Mouse (Mus musculus): ENCODE results near the gene Insl6. TPM values are rescaled to one million over a fixed set of nuclear protein-coding genes. Genes with fewer than 3 reads are reported as not detected.

Gene Insl6
- polyA plus RNA-seq, 1 experiment: 17.1 TPM

DNA sequence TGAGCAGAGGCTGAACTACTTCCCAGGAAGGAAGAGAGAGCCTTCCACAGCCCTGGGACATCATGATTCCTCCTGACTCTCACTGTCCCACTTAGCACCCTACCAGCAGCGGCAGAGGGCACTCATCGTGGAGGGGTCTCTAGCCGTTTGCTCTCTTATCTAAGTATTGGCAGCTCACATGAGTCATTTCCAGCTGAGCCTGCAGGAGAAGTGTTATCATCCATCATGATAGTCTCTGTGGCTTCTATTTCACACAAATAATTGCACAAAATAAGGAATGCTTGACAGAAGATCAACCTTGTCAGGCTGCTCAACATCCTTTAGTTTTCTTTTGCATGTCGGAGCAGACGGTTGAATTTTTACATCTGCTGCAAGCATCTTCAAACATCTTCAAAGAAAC lies 35.1 kb upstream of the Insl6 start:
- DNase-seq (ENCODE audit: low read depth, low spot score): no peak
- 50% methylated on average over 5 of the region's 5 CpGs for WGBS

DNA sequence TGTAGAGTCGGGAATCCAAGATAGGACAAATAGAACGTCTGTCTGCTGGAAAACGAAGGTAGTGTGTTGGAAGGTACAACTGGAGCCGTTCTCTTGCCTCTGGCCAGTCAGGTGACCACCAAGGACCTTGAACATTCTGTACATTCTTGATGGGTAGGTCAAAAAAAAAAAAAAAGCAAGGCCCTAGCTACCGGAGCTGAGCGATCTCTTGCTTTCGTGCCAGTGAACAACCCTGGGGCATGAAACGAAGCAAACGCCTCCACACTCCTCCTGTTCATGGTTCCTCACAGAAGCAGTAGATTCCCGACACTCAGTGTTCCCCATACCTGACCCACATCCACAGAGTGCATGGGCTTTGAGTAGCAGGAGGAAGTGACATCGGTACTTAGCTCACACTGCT lies 31.1 kb upstream of the Insl6 start:
- DNase-seq (ENCODE audit: low read depth, low spot score): no peak
- 90% methylated on average over 11 of the region's 11 CpGs for WGBS

DNA sequence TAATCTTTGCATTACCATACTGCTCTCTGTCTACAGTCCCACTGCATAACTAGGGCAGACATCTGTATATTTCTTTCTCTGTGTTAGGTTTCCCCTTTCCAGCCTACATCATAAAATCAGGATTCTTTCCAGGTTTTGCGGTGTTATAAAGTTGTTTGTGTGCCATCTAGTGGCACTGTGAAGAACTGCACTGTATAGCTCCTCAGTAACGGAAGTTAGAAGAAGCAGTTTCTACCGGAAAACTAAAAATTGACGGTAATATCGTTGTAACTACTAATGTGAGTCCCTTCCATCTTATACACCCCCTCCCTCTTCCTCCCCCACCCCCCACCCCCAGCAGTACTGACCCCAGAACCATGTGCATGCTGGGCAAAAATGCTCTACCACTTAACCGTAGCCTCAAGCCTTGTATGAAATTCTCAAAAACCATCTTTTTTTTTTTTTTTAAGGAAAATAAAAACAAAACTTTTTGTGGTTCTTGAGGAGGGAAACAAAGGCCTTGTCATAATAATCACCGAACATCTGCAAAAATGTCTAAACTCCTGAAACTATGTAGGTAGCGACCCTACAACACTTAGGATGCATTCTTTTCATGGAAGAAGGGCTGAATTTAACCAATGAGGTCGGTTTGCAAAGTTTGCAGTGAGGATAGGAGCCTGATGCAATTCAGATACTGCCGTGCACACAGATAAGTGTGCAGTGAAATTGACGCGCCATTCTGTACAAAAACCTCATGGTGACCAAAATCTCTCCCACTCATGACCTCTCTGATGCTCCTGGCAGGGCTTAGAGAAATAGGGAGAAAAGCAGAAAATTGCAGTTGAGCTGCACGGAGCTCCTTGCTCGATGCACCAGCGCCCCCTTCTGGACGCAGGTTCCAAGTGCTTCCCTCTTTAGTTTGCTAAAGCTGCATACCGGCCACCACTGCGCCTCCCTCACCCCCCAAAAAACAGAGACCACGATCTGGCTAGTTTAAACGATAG lies 30.0 kb upstream of the Insl6 start:
- 5% methylated on average over 20 of the region's 20 CpGs for WGBS
- no peak for DNase-seq (ENCODE audit: low read depth, low spot score)

DNA sequence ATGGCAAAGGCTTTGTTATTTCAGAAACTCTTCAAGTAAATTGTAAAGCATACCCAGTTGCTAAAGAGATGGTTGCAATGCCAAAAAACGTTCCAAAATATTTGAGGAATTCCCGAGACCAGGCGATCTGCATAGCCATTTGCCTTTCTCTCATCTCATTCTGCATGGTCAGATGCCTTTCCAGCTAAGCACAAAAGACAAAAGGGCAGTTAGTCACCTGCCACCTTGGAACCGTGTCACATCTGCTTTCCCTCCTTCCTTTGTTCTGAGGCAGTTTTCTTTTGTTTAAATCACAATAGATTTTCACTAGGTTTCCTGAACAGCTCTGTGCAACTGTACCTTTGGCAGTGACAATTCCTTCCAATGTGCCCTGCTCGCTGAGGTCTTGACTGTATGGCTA lies 25.8 kb upstream of the Insl6 start:
- 68% methylated on average over 5 of the region's 5 CpGs for WGBS
- no peak for DNase-seq (ENCODE audit: low read depth, low spot score)

DNA sequence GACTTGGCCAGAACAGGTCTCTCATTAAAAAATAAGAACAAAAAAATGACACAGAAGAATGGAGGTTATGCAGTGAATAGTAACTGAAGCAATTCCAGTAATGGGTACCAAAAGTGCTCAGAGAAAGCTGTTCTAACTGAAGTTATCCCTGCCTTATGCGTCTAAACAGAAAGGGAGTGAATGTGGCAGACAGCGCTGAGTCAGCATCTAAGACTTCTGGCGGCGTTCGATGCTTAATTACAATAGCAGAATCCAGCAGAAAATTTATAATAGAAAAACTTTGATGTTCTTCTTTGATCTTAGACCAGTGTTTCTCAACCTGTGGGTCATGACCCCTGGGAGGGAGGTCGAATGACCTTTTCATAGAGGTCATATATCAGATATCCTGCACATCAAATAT lies 20.5 kb upstream of the Insl6 start:
- no peak for DNase-seq (ENCODE audit: low read depth, low spot score)
- 80% methylated on average over 6 of the region's 6 CpGs for WGBS

DNA sequence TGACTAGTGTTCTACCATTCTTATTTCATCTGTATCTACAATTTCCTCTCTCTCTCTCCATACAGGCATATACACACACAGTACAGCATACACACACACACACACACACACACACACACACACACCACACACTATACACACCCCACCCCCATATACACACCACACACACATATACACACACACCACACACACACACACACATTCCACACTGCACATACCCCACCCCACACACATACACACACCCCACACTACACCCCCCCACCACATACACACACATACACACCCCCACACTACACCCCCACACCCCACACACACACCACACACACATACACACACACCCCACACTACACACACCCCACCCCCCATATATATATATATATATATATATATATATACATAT lies 19.7 kb upstream of the Insl6 start:
- no peak for DNase-seq (ENCODE audit: low read depth, low spot score)

DNA sequence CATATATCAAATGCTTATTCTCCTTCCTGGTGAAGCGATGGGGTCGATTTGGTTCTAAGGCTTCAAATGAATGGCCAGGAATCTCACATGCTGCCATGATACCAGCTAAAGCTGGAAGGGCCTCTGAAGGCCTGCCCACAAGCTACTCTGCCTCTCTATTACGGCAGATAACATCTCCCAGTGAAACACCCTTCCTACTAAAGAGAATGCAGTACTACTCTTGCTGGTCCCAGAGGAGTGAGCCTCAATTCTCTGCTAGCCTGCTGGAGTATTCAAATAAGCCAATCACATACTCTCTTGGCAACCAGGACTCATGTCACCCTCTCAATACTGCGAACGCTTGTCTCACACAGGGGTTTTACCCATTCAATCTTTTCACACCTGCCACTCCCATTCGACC lies 17.1 kb upstream of the Insl6 start:
- no peak for DNase-seq (ENCODE audit: low read depth, low spot score)
- 87% methylated on average over 6 of the region's 6 CpGs for WGBS

DNA sequence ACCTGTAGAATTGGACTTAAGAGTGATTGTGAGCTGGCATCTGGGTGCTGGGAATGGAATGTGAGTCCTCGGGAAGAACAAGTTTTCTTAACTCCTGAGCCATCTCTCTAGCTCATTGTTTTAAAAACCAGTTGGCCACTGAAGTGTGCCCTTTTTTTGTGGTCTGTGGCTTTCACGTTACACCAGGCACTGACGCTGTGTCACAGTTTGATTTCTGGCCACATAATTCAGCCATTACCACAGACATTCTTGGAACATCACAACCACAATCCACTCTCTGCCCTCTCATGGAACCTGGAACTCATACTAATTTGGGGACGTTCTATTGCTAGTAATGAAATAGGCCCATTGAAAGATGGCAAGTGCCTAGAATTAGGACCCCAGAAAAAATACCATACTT lies 15.9 kb upstream of the Insl6 start:
- WGBS: 77% methylated on average over 4 of the region's 4 CpGs
- DNase-seq (ENCODE audit: low read depth, low spot score): no peak

DNA sequence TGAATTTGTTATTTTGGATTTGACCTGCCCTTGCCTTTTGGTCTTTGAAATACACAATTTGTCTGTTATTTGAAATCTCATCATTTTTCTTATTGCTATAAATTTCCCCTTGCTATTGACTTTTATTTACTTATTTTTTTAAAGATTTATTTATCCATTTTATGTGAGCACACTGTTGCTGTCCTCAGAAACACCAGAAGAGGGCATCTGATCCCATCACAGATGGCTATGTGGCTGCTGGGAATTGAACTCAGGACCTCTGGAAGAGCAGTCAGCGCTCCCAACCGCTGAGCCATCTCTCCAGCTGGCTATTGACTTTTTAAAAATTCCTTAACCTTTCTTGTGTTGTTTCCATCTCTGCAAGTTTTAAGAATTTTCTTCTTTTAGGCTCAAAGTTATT lies 11.5 kb upstream of the Insl6 start:
- DNase-seq (ENCODE audit: low read depth, low spot score): no peak
- WGBS: 89% methylated on average over 2 of the region's 2 CpGs

DNA sequence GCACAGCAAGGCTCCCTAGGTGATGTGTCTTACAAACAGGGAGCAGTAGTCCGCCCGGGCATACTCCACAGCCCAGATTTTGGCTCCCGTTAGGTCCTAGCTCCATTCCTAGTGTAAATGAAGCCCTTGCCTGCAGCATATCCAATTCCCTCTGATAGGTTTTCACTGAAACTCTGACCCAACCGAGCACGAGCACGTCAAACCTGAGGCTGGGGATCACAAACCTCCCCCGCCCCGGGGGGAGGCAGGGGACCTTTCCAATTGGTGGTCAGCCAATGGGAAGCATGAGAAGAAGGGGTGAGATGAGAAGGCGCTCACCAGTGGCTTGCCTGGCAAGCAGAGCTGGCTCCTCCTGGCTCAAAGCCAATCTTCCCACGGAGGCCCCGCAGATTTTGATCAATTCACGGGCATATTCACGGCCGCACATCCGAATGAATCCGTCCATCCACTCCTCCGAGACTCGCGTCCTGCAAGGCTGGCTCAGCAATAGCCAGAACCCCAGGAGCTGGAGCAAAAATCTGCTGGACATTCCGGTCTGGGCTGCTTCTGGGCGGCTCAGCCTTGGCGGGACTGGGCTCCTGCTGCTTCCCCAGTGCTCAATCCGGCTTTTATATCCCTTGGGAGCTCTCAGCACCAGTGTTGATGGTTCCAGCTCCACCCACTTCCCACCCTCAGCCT lies 9.1 kb upstream of the Insl6 start, which contains the start of gene Rln1:
Rln1 (minus strand) TSS at position 603 of the 678 bp plus-strand sequence.
- no peak for DNase-seq (ENCODE audit: low read depth, low spot score)
- 5% methylated on average over 23 of the region's 23 CpGs for WGBS

DNA sequence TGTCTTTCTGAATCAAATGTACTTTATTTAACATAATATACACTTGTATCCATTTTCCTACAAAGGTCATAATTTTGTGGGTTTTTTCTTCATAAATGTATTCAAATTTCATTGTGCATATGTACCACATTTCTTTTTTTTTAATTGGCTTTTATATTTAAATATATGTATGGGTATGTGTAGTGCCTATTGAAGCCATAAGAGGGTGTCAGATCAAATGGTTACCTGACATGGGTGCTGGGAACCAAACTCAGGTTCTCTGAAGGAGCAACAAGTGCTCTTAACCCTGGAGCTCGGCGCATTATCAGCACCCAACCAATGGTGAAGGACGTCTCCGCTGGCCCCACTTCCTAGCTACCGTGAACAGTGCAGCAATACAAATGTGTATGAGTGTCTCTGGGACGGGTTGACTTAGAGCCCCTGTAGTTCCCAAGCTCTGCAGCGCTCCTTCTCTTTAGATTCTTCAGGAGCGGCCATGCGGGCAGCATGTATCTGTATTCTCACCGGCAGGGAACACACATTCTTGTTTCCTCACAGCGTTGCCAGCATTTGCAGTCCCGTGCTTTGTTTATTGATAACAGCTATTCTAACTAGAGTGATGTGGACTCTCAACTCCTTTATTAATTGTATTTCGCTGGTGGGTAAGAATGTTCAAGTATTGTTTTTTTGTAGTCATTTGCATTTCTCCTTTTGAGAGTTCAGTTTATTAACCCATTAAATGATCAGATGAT lies 1.8 kb upstream of the Insl6 start:
- DNase-seq (ENCODE audit: low read depth, low spot score): no peak
- WGBS: 83% methylated on average over 13 of the region's 13 CpGs

DNA sequence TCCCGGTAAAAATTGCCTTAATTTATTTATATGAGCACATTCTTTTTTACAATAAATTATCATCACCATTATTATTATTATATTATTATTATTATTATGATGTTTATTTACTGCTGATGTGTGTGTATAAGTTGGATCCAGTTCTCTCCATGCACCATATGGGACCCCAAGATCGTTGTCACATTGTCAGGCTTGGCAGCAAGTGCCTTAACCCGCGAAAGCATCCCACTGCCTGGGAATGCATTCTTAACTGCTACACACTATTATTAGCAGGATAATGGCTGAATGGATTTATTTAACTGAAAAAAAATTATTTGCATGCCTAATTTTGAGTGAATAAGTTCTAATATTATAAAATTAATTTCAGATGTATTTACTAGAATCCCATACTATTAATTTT lies 1.2 kb upstream of the Insl6 start:
- no peak for DNase-seq (ENCODE audit: low read depth, low spot score)
- 89% methylated on average over 4 of the region's 4 CpGs for WGBS

DNA sequence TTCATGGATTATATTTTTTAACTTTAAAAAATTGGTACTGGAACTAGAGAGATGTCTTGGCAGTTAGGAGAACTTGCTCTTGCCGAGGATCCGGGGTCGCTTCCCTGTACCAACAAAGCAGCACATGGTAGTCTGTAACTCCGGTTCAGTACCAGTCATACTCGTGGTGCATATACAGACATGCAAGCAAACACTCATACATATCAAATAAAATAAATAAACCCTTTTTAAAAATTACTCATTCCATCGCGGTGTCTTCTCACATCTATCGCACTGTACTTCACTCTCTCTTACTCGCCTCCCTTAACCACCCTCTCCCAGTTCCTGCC lies 660 bp upstream of the Insl6 start:
- DNase-seq (ENCODE audit: low read depth, low spot score): no peak
- 52% methylated on average over 9 of the region's 9 CpGs for WGBS

DNA sequence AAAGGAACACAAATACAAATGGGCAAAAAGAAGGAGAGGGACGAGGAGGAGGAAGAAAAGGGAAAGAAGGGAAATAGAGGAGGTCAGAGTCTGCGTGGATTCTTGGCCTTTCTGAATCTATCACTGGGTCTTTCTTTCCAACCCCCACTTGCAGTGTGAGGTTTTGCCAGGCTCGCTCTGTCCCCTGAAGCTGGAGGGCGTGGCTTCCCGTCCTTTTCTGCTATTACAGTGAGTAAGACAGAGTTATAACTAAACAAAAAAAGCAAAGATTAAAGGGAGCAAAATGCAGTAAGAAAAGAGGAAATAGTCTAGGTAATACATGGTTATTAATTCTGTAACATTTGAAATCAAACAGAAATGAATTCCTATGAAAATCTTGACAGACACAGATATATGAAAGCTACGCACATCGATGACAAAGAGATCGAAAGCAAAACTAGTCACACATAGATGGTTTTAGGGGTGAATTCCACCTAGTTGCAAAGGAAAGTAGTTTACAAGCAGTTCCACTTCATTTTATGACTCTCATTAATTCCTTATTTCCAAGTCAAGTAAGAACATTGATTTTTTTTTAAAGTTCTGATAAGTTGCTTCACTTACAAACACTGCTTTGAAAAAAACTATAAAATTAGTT lies 1.6 kb downstream of the Insl6 start:
- peak; percentile 14 for DNase-seq (ENCODE audit: low read depth, low spot score)
- 50% methylated on average over 8 of the region's 8 CpGs for WGBS

DNA sequence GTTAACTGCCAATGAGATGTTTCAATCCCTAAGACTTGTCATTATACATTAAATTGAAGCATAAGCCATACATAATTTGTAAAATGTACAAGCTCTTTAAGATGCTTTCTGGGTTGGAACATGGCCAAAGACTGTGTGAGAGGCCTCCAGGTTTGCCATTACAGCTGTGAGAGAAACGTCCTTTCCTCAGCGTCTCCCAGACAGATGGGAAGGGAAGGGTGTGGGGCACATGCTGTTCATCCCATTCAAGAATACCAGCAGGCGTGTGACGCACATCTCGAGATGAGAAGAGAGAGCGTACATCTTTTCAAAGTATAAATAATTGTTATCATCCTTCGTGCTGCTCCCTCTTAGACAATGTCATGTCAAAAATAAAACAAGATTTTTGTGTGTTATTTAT lies 12.5 kb downstream of the Insl6 start:
- 74% methylated on average over 7 of the region's 7 CpGs for WGBS
- no peak for DNase-seq (ENCODE audit: low read depth, low spot score)

DNA sequence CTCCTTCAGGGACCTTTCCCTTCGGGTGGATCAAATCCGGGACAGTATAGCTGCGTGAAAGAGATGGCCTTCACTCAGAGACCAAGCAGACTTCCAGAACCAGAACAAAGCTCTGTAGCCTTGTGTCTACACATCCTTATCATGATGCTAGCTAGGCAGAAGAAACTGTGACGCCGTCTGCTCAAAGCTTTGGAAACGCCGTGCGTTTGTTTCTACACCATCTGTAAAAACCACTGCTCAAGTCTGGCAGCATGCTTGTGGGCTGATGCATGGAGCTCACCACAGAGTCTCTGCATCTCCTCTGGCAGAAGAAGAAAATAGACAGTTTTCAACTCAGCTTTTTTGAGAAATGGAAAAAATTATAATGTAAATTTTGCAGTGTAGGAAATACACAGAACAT lies 13.4 kb downstream of the Insl6 start:
- no peak for DNase-seq (ENCODE audit: low read depth, low spot score)
- 93% methylated on average over 8 of the region's 8 CpGs for WGBS

DNA sequence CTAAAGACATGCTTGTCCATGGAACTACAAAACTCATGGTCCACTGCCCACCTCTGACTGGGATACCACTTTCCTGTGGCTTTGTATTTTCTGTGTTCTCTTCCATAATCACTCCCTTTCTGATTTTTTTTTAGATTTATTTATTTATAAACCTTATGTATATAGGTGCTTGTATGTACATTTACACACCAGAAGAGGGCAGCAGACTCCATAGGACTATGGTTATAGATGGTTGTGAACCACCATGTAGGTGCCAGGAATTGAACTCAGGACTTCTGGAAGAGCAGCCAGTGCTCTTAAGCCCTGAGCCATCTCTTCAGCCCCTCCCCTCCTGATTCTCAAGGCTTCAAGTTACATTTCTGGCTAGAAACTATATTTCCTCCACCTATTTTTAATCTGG lies 16.3 kb downstream of the Insl6 start:
- DNase-seq (ENCODE audit: low read depth, low spot score): no peak

DNA sequence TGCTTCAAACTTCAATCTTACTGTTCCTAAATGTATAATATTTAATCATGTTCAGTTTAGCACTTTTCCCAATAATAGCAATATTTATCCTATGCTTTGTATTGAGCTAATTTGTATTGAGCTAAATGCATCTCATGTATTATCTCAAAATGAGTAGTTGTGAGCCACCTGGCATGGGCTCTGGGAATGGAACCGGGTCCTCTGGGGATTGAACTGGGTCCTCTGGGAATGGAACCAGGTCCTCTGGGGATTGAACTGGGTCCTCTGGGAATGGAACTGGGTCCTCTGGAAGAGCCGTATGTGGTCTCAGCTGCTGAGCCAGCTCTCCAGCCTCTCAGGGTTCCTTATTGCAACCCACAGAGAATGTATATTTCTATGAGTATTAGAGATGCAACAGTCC lies 23.0 kb downstream of the Insl6 start:
- no peak for DNase-seq (ENCODE audit: low read depth, low spot score)
- 90% methylated on average over 2 of the region's 2 CpGs for WGBS

DNA sequence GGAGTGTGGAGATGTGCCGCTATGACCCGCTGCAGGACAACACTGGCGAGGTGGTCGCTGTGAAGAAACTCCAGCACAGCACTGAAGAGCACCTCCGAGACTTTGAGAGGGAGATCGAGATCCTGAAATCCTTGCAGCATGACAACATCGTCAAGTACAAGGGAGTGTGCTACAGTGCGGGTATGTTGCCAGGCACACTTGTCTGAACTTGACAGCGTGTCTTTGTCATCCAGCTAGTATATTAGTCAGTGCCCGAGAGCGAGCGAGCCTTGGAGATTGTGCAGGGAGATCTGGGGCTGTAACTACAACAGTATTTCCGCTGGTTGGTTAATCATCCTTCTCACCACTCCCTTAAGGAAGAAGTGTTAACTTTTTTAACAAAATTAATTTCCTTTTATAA lies 24.2 kb downstream of the Insl6 start:
- WGBS: 93% methylated on average over 13 of the region's 13 CpGs
- no peak for DNase-seq (ENCODE audit: low read depth, low spot score)

DNA sequence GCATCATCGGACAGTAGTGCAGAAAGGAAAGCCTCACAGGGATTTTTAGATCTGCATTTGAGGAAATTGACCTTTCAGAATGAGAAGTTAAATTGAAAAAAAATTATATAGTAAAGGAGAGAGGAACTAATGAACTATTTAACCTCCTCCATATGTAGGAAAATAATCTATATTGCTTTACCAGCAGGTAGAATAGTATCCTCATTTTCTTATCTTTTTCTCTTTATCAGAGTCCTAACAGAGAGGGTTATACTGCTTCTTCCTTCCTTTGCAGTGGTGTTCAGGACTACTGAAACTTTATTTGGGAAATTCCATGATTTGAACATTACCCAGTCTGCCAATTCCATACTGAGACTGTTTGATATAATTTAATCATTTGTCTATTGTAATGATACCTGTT lies 27.8 kb downstream of the Insl6 start:
- DNase-seq (ENCODE audit: low read depth, low spot score): no peak
- 90% methylated on average over 1 of the region's 1 CpGs for WGBS

Measured in large intestine, adult 2 months (tissue).